Mouse (Mus musculus) MEL (cell line): Measurements from ENCODE around the gene Cd200. TPM values are rescaled to one million over a fixed set of nuclear protein-coding genes. Genes with fewer than 3 reads are reported as not detected.

Experiments used
- DNase-seq: peaks from one replicate; pipeline ENCODE4 v3.0.0; 2011; ENCODE audit warnings: low read depth, low spot score
- H3K27ac ChIP-seq: 2 replicates; pipeline ENCODE4 v1.5.1; 2012; ENCODE audit warnings: low read depth, mild to moderate bottlenecking, control low read depth, low read length, moderate library complexity; ENCODE audit not compliant: control insufficient read depth
- H3K27me3 ChIP-seq, 2 experiments: fragments of 150-350 bp in 1 of 2; sonication (generic) in 1 of 2; 2 replicates each; pipeline ENCODE4 v1.6.1; 2012; ENCODE audit warnings: low read length in 2 of 2, mild to moderate bottlenecking in 2 of 2, improper control_type of control experiment in 1 of 2, moderate library complexity in 1 of 2; ENCODE audit not compliant: insufficient read depth in 2 of 2, control insufficient read depth in 1 of 2
- H3K36me3 ChIP-seq, 2 experiments: 2 replicates each; pipeline ENCODE4 v1.6.1; 2012 to 2014; ENCODE audit warnings: low read length in 2 of 2, improper control_type of control experiment in 1 of 2, inconsistent platforms in 1 of 2, mild to moderate bottlenecking in 1 of 2; ENCODE audit not compliant: insufficient read depth in 2 of 2, control insufficient read depth in 1 of 2
- H3K4me1 ChIP-seq, 2 experiments: fragments of 150-350 bp in 1 of 2; sonication (generic) in 1 of 2; 2 replicates each; pipeline ENCODE4 v1.6.1; 2012; ENCODE audit warnings: low read length in 2 of 2, improper control_type of control experiment in 1 of 2, mild to moderate bottlenecking in 1 of 2; ENCODE audit not compliant: insufficient read depth in 2 of 2, control insufficient read depth in 1 of 2
- H3K4me3 ChIP-seq, 2 experiments: fragments of 150-350 bp in 1 of 2; sonication (generic) in 1 of 2; 2 replicates each; pipeline ENCODE4 v1.5.1; 2012; ENCODE audit warnings: low read depth in 2 of 2, low read length in 2 of 2, mild to moderate bottlenecking in 2 of 2, moderate library complexity in 2 of 2, control low read depth in 1 of 2, improper control_type of control experiment in 1 of 2; ENCODE audit not compliant: control insufficient read depth in 1 of 2, insufficient read depth in 1 of 2
- H3K79me2 ChIP-seq: 2 replicates; pipeline ENCODE4 v1.6.1; 2012; ENCODE audit warnings: mild to moderate bottlenecking, low read length, moderate library complexity; ENCODE audit not compliant: control insufficient read depth, poor library complexity, insufficient read depth
- H3K9ac ChIP-seq: 2 replicates; pipeline ENCODE4 v1.6.1; 2012; ENCODE audit warnings: low read depth, mild to moderate bottlenecking, control low read depth, low read length, moderate library complexity; ENCODE audit not compliant: control insufficient read depth, poor library complexity, severe bottlenecking
- H3K9me3 ChIP-seq: fragments of 150-350 bp; sonication (generic); replicated peaks from 2 replicates; pipeline ENCODE4 v1.6.1; 2012; ENCODE audit warnings: mild to moderate bottlenecking, low read length, improper control_type of control experiment, moderate library complexity; ENCODE audit not compliant: insufficient read depth
- BHLHE40 ChIP-seq: IDR thresholded peaks from 2 replicates; pipeline ENCODE4 v1.6.1; 2012; ENCODE audit warnings: low read depth, mild to moderate bottlenecking, inconsistent platforms, low read length, improper control_type of control experiment, borderline replicate concordance
- CHD1 ChIP-seq: IDR thresholded peaks from 2 replicates; pipeline ENCODE4 v1.6.1; 2012; ENCODE audit warnings: low read depth, mild to moderate bottlenecking, inconsistent platforms, low read length, improper control_type of control experiment
- CHD2 ChIP-seq: IDR thresholded peaks from 2 replicates; pipeline ENCODE4 v1.6.1; 2011; ENCODE audit warnings: low read length, improper control_type of control experiment
- E2F4 ChIP-seq: IDR thresholded peaks from 2 replicates; pipeline ENCODE4 v1.6.1; 2011; ENCODE audit warnings: low read depth, low read length, improper control_type of control experiment, borderline replicate concordance
- GABPA ChIP-seq: IDR thresholded peaks from 2 replicates; pipeline ENCODE4 v1.6.1; 2012; ENCODE audit warnings: low read depth, mild to moderate bottlenecking, inconsistent platforms, low read length, improper control_type of control experiment, moderate library complexity
- GATA1 ChIP-seq: IDR thresholded peaks from 2 replicates; pipeline ENCODE4 v1.6.1; 2011; ENCODE audit warnings: low read depth, low read length, improper control_type of control experiment
- HCFC1 ChIP-seq: IDR thresholded peaks from 2 replicates; pipeline ENCODE4 v1.6.1; 2012; ENCODE audit warnings: low read depth, mild to moderate bottlenecking, inconsistent platforms, low read length, improper control_type of control experiment, moderate library complexity
- JUND ChIP-seq: IDR thresholded peaks from 2 replicates; pipeline ENCODE4 v1.6.1; 2011; ENCODE audit warnings: low read depth, mild to moderate bottlenecking, improper control_type of control experiment, low read length
- KAT2A ChIP-seq: conservative IDR thresholded peaks from 2 replicates; pipeline ENCODE4 v1.6.1; 2012; ENCODE audit warnings: low read depth, low read length, improper control_type of control experiment, inconsistent platforms
- MAFK ChIP-seq: IDR thresholded peaks from 2 replicates; pipeline ENCODE4 v1.6.1; 2011; ENCODE audit warnings: low read depth, mild to moderate bottlenecking, low read length, improper control_type of control experiment, borderline replicate concordance
- MAX ChIP-seq: IDR thresholded peaks from 2 replicates; pipeline ENCODE4 v1.6.1; 2011; ENCODE audit warnings: low read length, improper control_type of control experiment
- MYC ChIP-seq: IDR thresholded peaks from 2 replicates; pipeline ENCODE4 v1.6.1; 2011; ENCODE audit warnings: low read depth, mild to moderate bottlenecking, low read length, improper control_type of control experiment, moderate library complexity
- NELFE ChIP-seq: IDR thresholded peaks from 2 replicates; pipeline ENCODE4 v1.6.1; 2011; ENCODE audit warnings: low read depth, low read length, improper control_type of control experiment
- POLR2A ChIP-seq, 2 experiments: IDR thresholded peaks; 2 replicates each; pipeline ENCODE4 v1.6.1; 2011 to 2012; ENCODE audit warnings: low read length in 2 of 2, mild to moderate bottlenecking in 2 of 2, control low read depth in 1 of 2, improper control_type of control experiment in 1 of 2, low read depth in 1 of 2, moderate library complexity in 1 of 2; ENCODE audit not compliant: control insufficient read depth in 1 of 2, insufficient read depth in 1 of 2, poor library complexity in 1 of 2
- POLR2AphosphoS2 ChIP-seq: IDR thresholded peaks from 2 replicates; pipeline ENCODE4 v1.6.1; 2011; ENCODE audit warnings: low read length, improper control_type of control experiment
- RCOR1 ChIP-seq: IDR thresholded peaks from 2 replicates; pipeline ENCODE4 v1.6.1; 2012; ENCODE audit warnings: low read depth, mild to moderate bottlenecking, inconsistent platforms, low read length, improper control_type of control experiment
- TAL1 ChIP-seq: IDR thresholded peaks from 2 replicates; pipeline ENCODE4 v1.6.1; 2012; ENCODE audit warnings: mild to moderate bottlenecking, inconsistent platforms, low read length, moderate library complexity, mixed read lengths
- TBP ChIP-seq: IDR thresholded peaks from 2 replicates; pipeline ENCODE4 v1.8.0; 2011; ENCODE audit warnings: low read depth, low read length, improper control_type of control experiment
- UBTF ChIP-seq: IDR thresholded peaks from 2 replicates; pipeline ENCODE4 v1.6.1; 2012; ENCODE audit warnings: low read depth, mild to moderate bottlenecking, inconsistent platforms, low read length, improper control_type of control experiment, moderate library complexity, borderline replicate concordance; ENCODE audit not compliant: insufficient read depth
- USF1 ChIP-seq: IDR thresholded peaks from 2 replicates; pipeline ENCODE4 v1.6.1; 2014; ENCODE audit warnings: low read depth, mild to moderate bottlenecking, inconsistent platforms, low read length, improper control_type of control experiment, moderate library complexity
- USF2 ChIP-seq, 2 experiments: IDR thresholded peaks; 2 replicates each; pipeline ENCODE4 v1.6.1; 2011 to 2012; ENCODE audit warnings: improper control_type of control experiment in 2 of 2, low read length in 2 of 2, borderline replicate concordance in 1 of 2, inconsistent platforms in 1 of 2, low read depth in 1 of 2, mild to moderate bottlenecking in 1 of 2; ENCODE audit not compliant: insufficient read depth in 1 of 2
- ZC3H11A ChIP-seq: IDR thresholded peaks from 2 replicates; pipeline ENCODE4 v1.6.1; 2012; ENCODE audit warnings: low read depth, mild to moderate bottlenecking, inconsistent platforms, low read length, improper control_type of control experiment
- ZKSCAN1 ChIP-seq: IDR thresholded peaks from 2 replicates; pipeline ENCODE4 v1.6.1; 2012; ENCODE audit warnings: low read depth, mild to moderate bottlenecking, inconsistent platforms, low read length, improper control_type of control experiment, moderate library complexity
- ZMIZ1 ChIP-seq: IDR thresholded peaks from 2 replicates; pipeline ENCODE4 v1.6.1; 2012; ENCODE audit warnings: low read depth, mild to moderate bottlenecking, inconsistent platforms, low read length, improper control_type of control experiment, moderate library complexity
- ZNF384 ChIP-seq: IDR thresholded peaks from 2 replicates; pipeline ENCODE4 v1.6.1; 2012; ENCODE audit warnings: low read depth, mild to moderate bottlenecking, inconsistent platforms, low read length, improper control_type of control experiment
- polyA plus RNA-seq, 2 experiments: library from polyadenylated mRNA; stranded (reverse) in 1 of 2; unstranded in 1 of 2; fragments of >175 nt in 1 of 2; fragments of >200 nt in 1 of 2; gene quantifications; 2 replicates each; pipeline versions ENCODE4 v1.2.1 to v1.2.4; 2012; ENCODE audit warnings: low replicate concordance in 2 of 2, low read depth in 1 of 2; ENCODE audit not compliant: insufficient read length in 2 of 2, insufficient read depth in 1 of 2, missing spikeins in 1 of 2
- total RNA-seq: library from RNA; depleted of rRNA; stranded (reverse); fragments of 300-350 nt; gene quantifications from 2 replicates; pipeline ENCODE4 v1.2.3, GENCODE M21; 2012

The Cd200 gene
- total and polyA plus RNA-seq, 3 experiments: not detected

- no peak for DNase-seq
- Histone ChIP-seq H3K9me3 (no peaks in the 10 kb centered on the region), H3K27me3 (no peaks in the 10 kb centered on the region), H3K4me3 (no peak overlapping the region), H3K4me1 (no peaks in the 10 kb centered on the region), H3K9ac (no peak overlapping the region), H3K36me3 (no peaks in the 10 kb centered on the region), H3K27ac (no peak overlapping the region)
- TF ChIP-seq USF2 (IDR thresholded peaks at IDR 0.05; ENCODE audit: borderline replicate concordance in 1 of 2, insufficient read depth in 1 of 2, low read depth in 1 of 2, low read length in 2 of 2) (no peak), MAFK (no peak), ZKSCAN1 (no peak), TBP (no peak), UBTF (no peak), HCFC1 (no peak), POLR2A (IDR thresholded peaks at IDR 0.05; ENCODE audit: control insufficient read depth in 1 of 2, insufficient read depth in 1 of 2, low read depth in 1 of 2, low read length in 2 of 2, poor library complexity in 1 of 2) (no peak), RCOR1 (no peak), TAL1 (no peak), BHLHE40 (no peak), GABPA (no peak), MYC (no peak), POLR2AphosphoS2 (no peak), ZMIZ1 (no peak), CHD1 (no peak), ZNF384 (no peak), USF1 (no peak), ZC3H11A (no peak), GATA1 (no peak), KAT2A (no peak)
- TF ChIP-seq, all 39 proteins: peak for 0
- no peaks in the 10 kb centered on the region for H3K79me2 ChIP-seq
Measured at GRCm38 (mm10) chr16:45407645-45408400, 1.0 kb downstream of the Cd200 start.

DNA sequence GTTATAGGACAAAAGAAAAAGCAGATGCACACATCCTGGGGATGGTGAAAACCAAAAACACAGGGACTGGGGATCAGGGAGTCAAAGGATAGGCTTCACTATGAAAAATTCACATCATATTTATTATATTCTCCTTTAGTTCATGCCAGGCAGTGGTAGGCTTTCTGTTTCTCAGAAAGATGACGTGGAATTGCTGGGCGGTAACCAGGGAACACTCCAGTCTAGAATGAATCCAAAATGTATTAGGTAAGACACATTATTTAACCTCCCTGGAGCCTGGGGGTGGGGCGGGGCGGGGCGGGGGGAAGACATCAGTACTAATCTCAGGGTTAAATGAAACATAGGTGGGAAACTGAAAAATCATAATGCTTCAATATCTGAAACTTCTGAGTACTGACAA lies 1.8 kb downstream of the Cd200 start:
- Histone ChIP-seq H3K9ac (no peak overlapping the region), H3K4me3 (no peak overlapping the region), H3K36me3 (no peaks in the 10 kb centered on the region), H3K79me2 (no peaks in the 10 kb centered on the region), H3K27me3 (no peaks in the 10 kb centered on the region), H3K27ac (no peak overlapping the region), H3K9me3 (no peaks in the 10 kb centered on the region), H3K4me1 (no peaks in the 10 kb centered on the region)
- DNase-seq: no peak
- TF ChIP-seq GABPA (no peak), USF2 (IDR thresholded peaks at IDR 0.05; ENCODE audit: borderline replicate concordance in 1 of 2, insufficient read depth in 1 of 2, low read depth in 1 of 2, low read length in 2 of 2) (no peak), MYC (no peak), KAT2A (no peak), JUND (no peak), E2F4 (no peak), TBP (no peak), RCOR1 (no peak), ZNF384 (no peak), CHD2 (no peak), HCFC1 (no peak), USF1 (no peak), ZC3H11A (no peak), MAX (no peak), NELFE (no peak)
